8 mouse cellular contexts compared by ENCODE assay signal in the genomic region with DNA sequence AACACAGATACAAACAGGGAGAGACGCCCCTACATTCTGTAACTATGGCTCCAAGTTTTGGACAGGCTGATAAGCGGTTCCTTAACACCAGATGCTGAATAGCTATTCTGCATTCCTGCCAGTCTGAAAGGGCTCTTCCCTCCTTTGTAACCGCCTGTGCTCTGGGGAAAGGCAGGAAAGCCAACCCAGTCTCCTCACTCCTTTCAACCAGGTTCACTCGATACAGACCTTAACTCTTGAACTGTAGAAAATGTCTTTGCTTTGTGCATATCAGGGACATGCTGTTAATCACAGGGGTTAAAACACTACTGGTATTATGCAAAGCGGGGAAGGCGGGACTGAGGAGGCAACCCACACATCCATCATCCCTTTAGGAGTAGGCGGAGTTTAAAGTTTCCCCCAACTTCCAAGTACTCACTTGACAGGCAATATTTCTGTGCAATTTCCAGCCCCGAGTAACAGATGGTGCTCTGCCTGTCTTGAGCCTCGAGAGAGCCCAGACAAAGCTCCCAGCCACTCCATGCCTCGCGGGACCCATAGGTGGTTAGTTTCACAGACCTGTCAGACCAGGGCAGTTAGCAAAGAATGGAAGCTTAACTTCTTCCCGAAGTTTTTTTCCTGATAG. TPM values are rescaled to one million over a fixed set of nuclear protein-coding genes. Genes with fewer than 3 reads are reported as not detected.
DNase-seq lines count a peak whose midpoint lies in the region; ATAC-seq and TF ChIP-seq lines count a peak whose summit lies in the region.

No protein-coding gene starts in this region.

- peak overlapping the region; percentile 52 for H3ac ChIP-seq in myocyte (ENCODE audit: control insufficient read depth, insufficient read length)

- no peaks in the 10 kb centered on the region for H3K36me3 ChIP-seq in hindbrain, embryonic 14.5 days (replicated peaks; ENCODE audit: control insufficient read depth, insufficient read depth)
- no peaks in the 10 kb centered on the region for H3K36me3 ChIP-seq in myocyte (ENCODE audit: control insufficient read depth, insufficient read depth)

- peak; percentile 42 for TF ChIP-seq POLR2A in myocyte (IDR thresholded peaks at IDR 0.05; ENCODE audit: insufficient read length, low read depth)

- H3K4me2 ChIP-seq in hindbrain, embryonic 14.5 days (replicated peaks) = peak overlapping the region; percentile 86
- peak overlapping the region; percentile 97 for H3K4me2 ChIP-seq in myocyte (ENCODE audit: low read depth)

- intact Hi-C loops in left cerebral cortex, postnatal 4 days (cut with DNase I) = loop anchor here (10.0 kb wide), 1 partner anchor 249 kb away; no protein-coding TSS in a partner anchor

- WGBS in hindbrain, embryonic 14.5 days = under 1% methylated on average over 12 of the region's 12 CpGs

- ATAC-seq in hindbrain, embryonic 14.5 days (ENCODE audit: low FRiP score) = no peak

- H3K9me3 ChIP-seq in hindbrain, embryonic 14.5 days (ENCODE audit: control insufficient read depth, low read length) = no peaks in the 10 kb centered on the region

- H3K79me2 ChIP-seq in myocyte (ENCODE audit: control insufficient read depth, insufficient read depth) = peaks cover 5% of the 10 kb centered on the region

- H3K27me3 ChIP-seq in hindbrain, embryonic 14.5 days (ENCODE audit: control insufficient read depth, insufficient read depth, low read length) = no peaks in the 10 kb centered on the region
- no peaks in the 10 kb centered on the region for H3K27me3 ChIP-seq in myocyte (ENCODE audit: control insufficient read depth, insufficient read depth, insufficient read length)

- H3K4me1 ChIP-seq in hindbrain, embryonic 14.5 days (replicated peaks; ENCODE audit: control insufficient read depth, insufficient read depth, low read length) = peaks cover 14% of the 10 kb centered on the region

- peak overlapping the region; percentile 67 for H3K9ac ChIP-seq in hindbrain, embryonic 14.5 days

- H3K4me3 ChIP-seq in hindbrain, embryonic 14.5 days (replicated peaks; ENCODE audit: low read length) = peak overlapping the region; percentile 72
- peak overlapping the region; percentile 49 for H3K4me3 ChIP-seq in myocyte

- H3K27ac ChIP-seq in hindbrain, embryonic 14.5 days = no peak overlapping the region

- DNase-seq in left cerebral cortex, postnatal 4 days = peak; percentile 10
- no peak for DNase-seq in left cerebral cortex, adult 9 months (ENCODE audit: low spot score in 2 of 2)
- DNase-seq in gastrocnemius, adult 18-20 months (ENCODE audit: low spot score) = peak; percentile 22
- DNase-seq in hindbrain, embryonic 14.5 days (ENCODE audit: low spot score) = peak; percentile 53
- DNase-seq in liver = peak; percentile 7
- no peak for DNase-seq in cerebellum, adult 9-11 months
- no peak for DNase-seq in spleen, postnatal 36 days (ENCODE audit: low spot score in 2 of 2)

TF ChIP-seq in myocyte, 11 proteins besides CTCF, POLR2A, EP300 and RAD21:
- TF ChIP-seq USF1 (IDR thresholded peaks at IDR 0.05; ENCODE audit: low read depth) (no peak), TCF3 (IDR thresholded peaks at IDR 0.05; ENCODE audit: insufficient read length, low read depth) (no peak), MYOD1 (IDR thresholded peaks at IDR 0.05; ENCODE audit: control insufficient read depth in 1 of 3, insufficient read length in 2 of 3, low read depth in 2 of 3) (peak in 1 of 3 experiments; percentile 10), E2F4 (IDR thresholded peaks at IDR 0.05; ENCODE audit: insufficient read depth) (no peak), SRF (IDR thresholded peaks at IDR 0.05; ENCODE audit: control insufficient read depth, insufficient read length, low read depth) (no peak), REST (IDR thresholded peaks at IDR 0.05; ENCODE audit: insufficient read depth, insufficient read length) (no peak)
TF ChIP-seq in myocyte: peak in this region for 1.

RNA-seq across cellular contexts. Expression of a gene that starts 1.2 kb away (rescaled TPM):
- 1 to 10 TPM; 6.6 to 6.7 TPM for total RNA-seq in left cerebral cortex, postnatal 4 days (2021)
- 1 to 10 TPM in 1 of 2 experiments, under 1 TPM in 1; 0.96 to 1.0 TPM for total RNA-seq in gastrocnemius, adult 18-20 months (2021)
- polyA plus RNA-seq in hindbrain, embryonic 14.5 days (2014; fragmentation: Nextera tagmentation; extraction: Ambion mirVana) = 13.6 and 15.5 TPM in 2 replicates
- 8.3 TPM for polyA plus RNA-seq in myocyte (2012; fragmentation: generic; extraction: Trizol)

Comparison
In these comparisons a context has a peak if more than half of its experiments do, and no peak if none do; other contexts are left out.
1. DNase-seq: peak in left cerebral cortex, postnatal 4 days (single experiment), gastrocnemius, adult 18-20 months (single experiment), hindbrain, embryonic 14.5 days (single experiment) and liver (single experiment); none in left cerebral cortex, adult 9 months (0 of 2), cerebellum, adult 9-11 months (single experiment) and spleen, postnatal 36 days (0 of 2).